Mouse (Mus musculus) testis, adult 2 months (tissue): ENCODE data around the gene Ugt2b5. TPM values are rescaled to one million over a fixed set of nuclear protein-coding genes. Genes with fewer than 3 reads are reported as not detected.

ENCODE experiments used
- H3K27ac ChIP-seq: fragments of 200-500 bp; 2 replicates; pipeline ENCODE4 v1.5.1; 2012; ENCODE audit warnings: low read depth, low read length; ENCODE audit not compliant: control insufficient read depth, insufficient read depth
- H3K27me3 ChIP-seq: fragments of 200-500 bp; 2 replicates; pipeline ENCODE4 v1.6.1; 2012; ENCODE audit warnings: mild to moderate bottlenecking, low read length, moderate library complexity; ENCODE audit not compliant: control insufficient read depth, insufficient read depth
- H3K36me3 ChIP-seq: fragments of 200-500 bp; 2 replicates; pipeline ENCODE4 v1.6.1; 2012; ENCODE audit warnings: mild to moderate bottlenecking, low read length; ENCODE audit not compliant: control insufficient read depth, insufficient read depth
- H3K4me1 ChIP-seq: fragments of 200-500 bp; 2 replicates; pipeline ENCODE4 v1.6.1; 2012; ENCODE audit warnings: low read length; ENCODE audit not compliant: control insufficient read depth, insufficient read depth
- H3K4me3 ChIP-seq: fragments of 200-500 bp; 2 replicates; pipeline ENCODE4 v1.5.1; 2012; ENCODE audit warnings: low read depth, mild to moderate bottlenecking, low read length, moderate library complexity, mixed read lengths; ENCODE audit not compliant: control insufficient read depth
- CTCF ChIP-seq: fragments of 200-500 bp; IDR thresholded peaks from 2 replicates; pipeline ENCODE4 v1.5.1; 2012; ENCODE audit warnings: low read depth, mild to moderate bottlenecking, inconsistent platforms, low read length, moderate library complexity; ENCODE audit not compliant: control insufficient read depth, insufficient read depth, insufficient replicate concordance
- POLR2A ChIP-seq: fragments of 200-500 bp; IDR thresholded peaks from 2 replicates; pipeline ENCODE4 v1.6.1; 2012; ENCODE audit warnings: low read depth, mild to moderate bottlenecking, inconsistent platforms, low read length, moderate library complexity; ENCODE audit not compliant: control insufficient read depth
- polyA plus RNA-seq: library from polyadenylated mRNA; depleted of rRNA; stranded (reverse); fragments of >200 nt; gene quantifications from 2 replicates; pipeline ENCODE4 v1.2.3, GENCODE M21; 2012; rRNA removed

Ugt2b5 gene
- polyA plus RNA-seq, 1 experiment: 0.09 TPM

DNA sequence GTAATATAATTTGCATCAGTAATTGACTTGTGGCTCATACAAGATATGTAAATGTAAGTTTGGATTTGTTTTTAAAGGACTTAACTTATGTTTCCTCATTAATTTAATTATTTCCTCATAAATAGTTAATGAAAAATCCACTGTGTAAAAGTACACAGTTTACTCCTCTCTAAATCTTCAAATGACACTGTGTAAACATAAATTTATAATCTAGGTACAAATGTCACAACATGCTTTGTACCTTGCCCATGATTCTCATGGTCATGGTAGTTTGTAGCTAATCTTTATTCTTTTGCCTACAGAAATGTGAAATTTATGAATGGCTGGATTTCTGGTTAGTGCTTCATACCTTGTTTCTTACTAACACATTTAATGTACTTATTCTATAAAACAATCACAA is 49.0 kb downstream of the Ugt2b5 start:
- Histone ChIP-seq H3K27me3 (no peaks in the 10 kb centered on the region), H3K4me3 (no peak overlapping the region), H3K4me1 (no peaks in the 10 kb centered on the region), H3K36me3 (no peaks in the 10 kb centered on the region), H3K27ac (no peak overlapping the region)
- TF ChIP-seq POLR2A: no peak

DNA sequence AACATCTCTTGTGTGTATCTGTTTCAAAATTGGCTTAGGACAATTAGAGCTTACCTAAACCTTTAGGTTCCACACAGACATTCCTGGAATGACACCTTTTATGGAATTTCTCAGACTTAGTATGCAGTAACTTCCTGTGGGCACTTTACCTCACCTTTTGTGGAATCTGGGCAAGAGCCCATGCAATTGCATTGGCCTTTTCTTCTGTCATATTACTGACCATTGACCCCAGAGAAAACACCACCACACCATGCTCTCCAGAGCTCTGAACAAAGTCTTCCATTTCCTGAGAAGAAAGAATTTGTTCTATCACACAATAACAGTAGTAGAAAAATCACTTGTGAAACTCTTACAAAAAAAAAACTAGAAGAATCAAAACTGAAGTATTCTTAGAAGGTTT is 50.9 kb downstream of the Ugt2b5 start:
- Histone ChIP-seq H3K36me3 (no peaks in the 10 kb centered on the region), H3K4me1 (no peaks in the 10 kb centered on the region), H3K4me3 (no peak overlapping the region), H3K27ac (no peak overlapping the region), H3K27me3 (no peaks in the 10 kb centered on the region)
- TF ChIP-seq POLR2A (no peak), CTCF (no peak)

DNA sequence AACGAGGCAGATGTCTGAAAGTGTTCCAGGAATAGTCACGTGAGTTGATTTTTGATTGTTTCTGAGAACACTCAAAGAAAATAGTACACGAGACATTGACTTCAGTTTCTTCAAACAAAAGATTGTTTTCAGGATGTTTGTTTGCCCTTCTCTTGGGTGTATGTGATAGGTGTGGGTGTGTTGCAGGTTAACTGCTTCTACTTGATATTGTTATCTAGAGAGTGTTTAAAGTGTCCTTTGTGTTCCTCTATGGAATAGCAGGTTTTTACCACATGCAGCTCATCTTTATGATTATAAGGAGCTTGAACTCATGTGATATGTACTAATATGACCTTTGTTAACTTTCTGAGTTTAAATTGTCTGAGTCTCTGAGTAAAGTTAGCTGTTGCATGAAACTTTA is 53.8 kb downstream of the Ugt2b5 start:
- Histone ChIP-seq H3K4me1 (no peaks in the 10 kb centered on the region), H3K27ac (no peak overlapping the region), H3K27me3 (no peaks in the 10 kb centered on the region), H3K36me3 (no peaks in the 10 kb centered on the region), H3K4me3 (no peak overlapping the region)
- TF ChIP-seq POLR2A (no peak), CTCF (no peak)

Other genes starting within 250 kb of the Ugt2b5 start
- 0.02 TPM in 1 of 2 replicates, not detected in the other for gene Ugt2b34, start 233.4 kb downstream of the Ugt2b5 start, polyA plus RNA-seq
- not detected in 2 replicates for gene Ugt2b1, start 213.8 kb downstream of the Ugt2b5 start, polyA plus RNA-seq
- gene Ugt2b35, start 139.5 kb downstream of the Ugt2b5 start, polyA plus RNA-seq: not detected in 2 replicates
- not detected in 2 replicates for gene Ugt2b36, start 47.8 kb downstream of the Ugt2b5 start, polyA plus RNA-seq
- gene Ugt2b37, start 114.5 kb upstream of the Ugt2b5 start, polyA plus RNA-seq: not detected in 2 replicates
- not detected in 2 replicates for gene Ugt2a3, start 196.9 kb upstream of the Ugt2b5 start, polyA plus RNA-seq